Mouse (Mus musculus) stomach, embryonic 14.5 days (tissue): ENCODE data around the gene Kcng3. TPM values are rescaled to one million over a fixed set of nuclear protein-coding genes. Genes with fewer than 3 reads are reported as not detected.
A peak's percentile ranks its signal among the peaks of the same experiment; 100 is the strongest.

Experiments used
- ATAC-seq: fragments of 200-750 bp; cut with Nextera tagmentation; 2 replicates; pipeline ENCODE4 v1.8.0; 2017; ENCODE audit warnings: low read depth, moderate TSS enrichment; ENCODE audit not compliant: insufficient number of reproducible peaks, insufficient read depth, low FRiP score
- H3K27ac ChIP-seq: fragments of 300-500 bp; sonication (generic); 2 replicates; pipeline ENCODE4 v1.5.1; 2014; ENCODE audit warnings: mild to moderate bottlenecking, low read length, moderate library complexity, mixed read lengths
- H3K27me3 ChIP-seq: fragments of 300-500 bp; sonication (generic); 2 replicates; pipeline ENCODE4 v1.6.1; 2014; ENCODE audit warnings: low read length, control low read depth, mixed read lengths; ENCODE audit not compliant: control insufficient read depth, insufficient read depth
- H3K36me3 ChIP-seq: fragments of 300-500 bp; sonication (generic); 2 replicates; pipeline ENCODE4 v1.6.1; 2014; ENCODE audit warnings: mild to moderate bottlenecking, control low read depth, low read length, moderate library complexity, mixed read lengths; ENCODE audit not compliant: control insufficient read depth, insufficient read depth
- H3K4me1 ChIP-seq: fragments of 300-500 bp; sonication (generic); 2 replicates; pipeline ENCODE4 v1.6.1; 2014; ENCODE audit warnings: low read length, control low read depth, mixed read lengths; ENCODE audit not compliant: control insufficient read depth, insufficient read depth
- H3K4me2 ChIP-seq: fragments of 300-500 bp; sonication (generic); replicated peaks from 2 replicates; pipeline ENCODE4 v1.6.1; 2014; ENCODE audit warnings: low read depth, low read length, control low read depth
- H3K4me3 ChIP-seq: fragments of 300-500 bp; sonication (generic); 2 replicates; pipeline ENCODE4 v1.5.1; 2014; ENCODE audit warnings: low read depth, low read length, control low read depth
- H3K9ac ChIP-seq: fragments of 300-500 bp; sonication (generic); replicated peaks from 2 replicates; pipeline ENCODE4 v1.6.1; 2014; ENCODE audit warnings: low read depth, mild to moderate bottlenecking, control low read depth, low read length, moderate library complexity, mixed read lengths
- H3K9me3 ChIP-seq: fragments of 300-500 bp; sonication (generic); 2 replicates; pipeline ENCODE4 v1.6.1; 2016; ENCODE audit warnings: low read depth, low read length, control low read depth; ENCODE audit not compliant: control insufficient read depth
- WGBS: fragments of 180-500 bp; shearing (Covaris S2); extraction: QIAGEN DNeasy Blood & Tissue Kit; methylation state at CpG from one replicate; pipeline ENCODE4 v1.1.7; 2014; 5-methylcytosine and 5-hydroxymethylcytosine counted together
- polyA plus RNA-seq: library from polyadenylated mRNA; unstranded; fragments of >200 nt; fragmentation: Nextera tagmentation; extraction: Ambion mirVana; gene quantifications from 2 replicates; pipeline ENCODE4 v1.2.1, GENCODE M21; 2014

Kcng3 gene
- polyA plus RNA-seq, 1 experiment from 2014 or later: not detected

DNA sequence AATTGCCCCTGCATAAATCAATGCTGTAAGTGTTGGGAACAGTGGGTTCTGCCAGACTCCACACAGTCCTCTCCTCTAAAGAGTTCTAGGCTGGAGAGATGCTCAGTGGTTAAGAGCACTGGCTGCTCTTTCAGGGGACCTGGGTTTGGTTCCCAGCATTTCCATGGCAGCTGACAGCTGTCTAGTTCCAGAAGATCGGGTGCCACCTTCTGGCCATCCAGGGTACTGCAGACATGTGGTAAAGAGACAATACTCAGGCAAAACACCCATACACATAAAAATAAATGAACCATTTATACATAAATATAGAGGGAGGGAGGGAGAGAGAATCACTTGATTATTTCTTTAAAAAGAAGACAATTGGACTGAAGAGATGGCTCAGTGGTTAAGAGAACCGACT, 5.7 kb upstream of the Kcng3 start:
- Histone ChIP-seq H3K36me3 (no peaks in the 10 kb centered on the region), H3K4me3 (no peak overlapping the region), H3K4me2 (no peak overlapping the region), H3K9ac (no peak overlapping the region), H3K27ac (no peak overlapping the region), H3K4me1 (peaks cover 3% of the 10 kb centered on the region; the same call in 1 of the 2 replicates), H3K27me3 (peaks cover 2% of the 10 kb centered on the region; the same call in 1 of the 2 replicates), H3K9me3 (no peaks in the 10 kb centered on the region)
- 79% methylated on average over 2 of the region's 2 CpGs for WGBS
- ATAC-seq: no peak

DNA sequence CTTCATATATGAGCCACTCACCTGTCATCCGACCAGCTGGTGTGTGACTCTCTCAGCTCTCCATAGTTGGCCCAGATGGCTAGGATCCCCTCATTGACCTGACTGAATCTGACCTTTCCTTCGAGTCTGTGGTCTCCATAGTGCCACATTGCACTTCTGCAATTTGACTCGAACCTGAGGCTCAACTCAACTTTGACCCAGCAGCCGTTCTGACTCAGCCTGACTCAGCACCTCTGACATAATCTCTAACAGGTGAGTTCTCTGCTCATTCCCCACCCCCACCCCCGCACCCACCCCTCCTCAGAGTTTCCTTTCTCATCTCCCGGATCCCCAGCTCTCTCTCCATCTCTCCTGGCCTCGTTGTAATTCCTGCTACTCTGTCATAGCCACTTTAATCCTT, 4.7 kb upstream of the Kcng3 start:
- no peaks in the 10 kb centered on the region for H3K36me3 ChIP-seq
- H3K27ac ChIP-seq: no peak overlapping the region
- ATAC-seq: no peak
- H3K9ac ChIP-seq: no peak overlapping the region
- peaks cover 9% of the 10 kb centered on the region; the same call in 1 of the 2 replicates for H3K27me3 ChIP-seq
- no peak overlapping the region for H3K4me3 ChIP-seq
- no peaks in the 10 kb centered on the region for H3K9me3 ChIP-seq
- peaks cover 6% of the 10 kb centered on the region; the same call in 1 of the 2 replicates for H3K4me1 ChIP-seq
- no peak overlapping the region for H3K4me2 ChIP-seq
- 78% methylated on average over 7 of the region's 7 CpGs for WGBS

- WGBS: 2% methylated on average over 24 of the region's 24 CpGs
These were observed 1.2 kb upstream of the Kcng3 start for GRCm38 (mm10) chr17:83632653-83633570.

GRCm38 (mm10) chr17:83630787-83631678, 662 bp downstream of the Kcng3 start:
- H3K9ac ChIP-seq: no peak overlapping the region
- peaks cover 12% of the 10 kb centered on the region; the same call in 1 of the 2 replicates for H3K4me1 ChIP-seq
- peaks cover 35% of the 10 kb centered on the region for H3K27me3 ChIP-seq
- H3K4me2 ChIP-seq: peak overlapping the region; percentile 93
- no peaks in the 10 kb centered on the region for H3K36me3 ChIP-seq
- peak; percentile 26; the same call in 1 of the 2 replicates for ATAC-seq
- no peak overlapping the region for H3K27ac ChIP-seq
- WGBS: 2% methylated on average over 101 of the region's 109 CpGs
- peak overlapping the region; percentile 56 for H3K4me3 ChIP-seq
- no peaks in the 10 kb centered on the region for H3K9me3 ChIP-seq

More at GRCm38 (mm10) chr17:83632653-83633570, 1.2 kb upstream of the Kcng3 start:
- Histone ChIP-seq H3K9ac (no peak overlapping the region), H3K36me3 (no peaks in the 10 kb centered on the region), H3K9me3 (no peaks in the 10 kb centered on the region), H3K27me3 (peaks cover 35% of the 10 kb centered on the region), H3K4me3 (peak overlapping the region; percentile 56), H3K4me1 (peaks cover 12% of the 10 kb centered on the region; the same call in 1 of the 2 replicates), H3K27ac (no peak overlapping the region), H3K4me2 (peak overlapping the region; percentile 93)
- no peak for ATAC-seq

- WGBS: 26% methylated on average over 11 of the region's 11 CpGs
- Histone ChIP-seq H3K4me1 (no peaks in the 10 kb centered on the region), H3K36me3 (no peaks in the 10 kb centered on the region), H3K27ac (no peak overlapping the region), H3K9ac (no peak overlapping the region), H3K4me2 (no peak overlapping the region; the same call in 1 of the 2 replicates), H3K9me3 (peaks cover 3% of the 10 kb centered on the region; the same call in 1 of the 2 replicates), H3K4me3 (no peak overlapping the region), H3K27me3 (no peaks in the 10 kb centered on the region)
- no peak for ATAC-seq
These were observed 17.8 kb downstream of the Kcng3 start for GRCm38 (mm10) chr17:83613907-83614306.

GRCm38 (mm10) chr17:83609532-83609931, 22.2 kb downstream of the Kcng3 start:
- no peak overlapping the region for H3K4me3 ChIP-seq
- 70% methylated on average over 4 of the region's 4 CpGs for WGBS
- no peak overlapping the region for H3K4me2 ChIP-seq
- H3K9me3 ChIP-seq: peaks cover 3% of the 10 kb centered on the region; the same call in 1 of the 2 replicates
- no peaks in the 10 kb centered on the region for H3K36me3 ChIP-seq
- no peaks in the 10 kb centered on the region for H3K4me1 ChIP-seq
- no peaks in the 10 kb centered on the region for H3K27me3 ChIP-seq
- no peak overlapping the region for H3K27ac ChIP-seq
- no peak for ATAC-seq
- H3K9ac ChIP-seq: no peak overlapping the region

- 88% methylated on average over 12 of the region's 12 CpGs for WGBS
- H3K4me3 ChIP-seq: no peak overlapping the region
- H3K36me3 ChIP-seq: no peaks in the 10 kb centered on the region
- no peak overlapping the region for H3K9ac ChIP-seq
- no peaks in the 10 kb centered on the region for H3K27me3 ChIP-seq
- no peak for ATAC-seq
- no peaks in the 10 kb centered on the region for H3K9me3 ChIP-seq
- H3K27ac ChIP-seq: no peak overlapping the region
- no peaks in the 10 kb centered on the region for H3K4me1 ChIP-seq
- H3K4me2 ChIP-seq: no peak overlapping the region
These were observed 30.7 kb downstream of the Kcng3 start for GRCm38 (mm10) chr17:83600976-83601375.

DNA sequence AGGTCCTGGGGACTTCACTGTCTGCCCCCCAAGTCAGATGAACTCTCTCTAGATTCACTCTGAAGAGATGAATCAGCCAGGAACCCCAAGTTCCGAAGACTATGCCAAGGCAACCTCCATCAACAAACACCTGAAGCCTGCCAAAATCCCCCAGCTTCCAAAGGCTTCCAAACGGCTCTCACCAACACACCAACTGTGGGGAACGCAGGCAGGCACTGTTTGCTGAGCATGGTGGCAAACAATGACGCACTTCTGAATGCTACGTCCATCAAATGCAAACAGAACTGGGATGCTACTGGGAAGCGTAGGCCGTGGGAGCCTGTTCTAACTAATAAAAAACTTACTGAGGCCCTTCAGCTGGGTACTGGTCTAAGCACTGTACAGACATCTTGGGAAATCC, 35.7 kb downstream of the Kcng3 start:
- no peaks in the 10 kb centered on the region for H3K9me3 ChIP-seq
- no peak overlapping the region for H3K9ac ChIP-seq
- H3K4me2 ChIP-seq: no peak overlapping the region
- no peak overlapping the region for H3K4me3 ChIP-seq
- WGBS: 69% methylated on average over 7 of the region's 7 CpGs
- ATAC-seq: no peak
- H3K27ac ChIP-seq: no peak overlapping the region
- no peaks in the 10 kb centered on the region for H3K36me3 ChIP-seq
- H3K27me3 ChIP-seq: no peaks in the 10 kb centered on the region
- no peaks in the 10 kb centered on the region for H3K4me1 ChIP-seq
